Mouse (Mus musculus) mouse trophoblast stem cell (cell line): ENCODE measurements around the gene Gm21863.
"Not testable (repeated sequence)": the region's sequence is repeated elsewhere in the genome, so short reads cannot be mapped to it uniquely, and the experiment has no call there.

Experiments used
- in situ Hi-C, 2 experiments: fragments of 300-500 bp; cut with MseI, MboI; formaldehyde crosslinking; loops; 2 replicates in 1 of 2; 3 replicates in 1 of 2; pipeline ENCODE4 v1.15.1; 2025

Gm21863 gene

DNA sequence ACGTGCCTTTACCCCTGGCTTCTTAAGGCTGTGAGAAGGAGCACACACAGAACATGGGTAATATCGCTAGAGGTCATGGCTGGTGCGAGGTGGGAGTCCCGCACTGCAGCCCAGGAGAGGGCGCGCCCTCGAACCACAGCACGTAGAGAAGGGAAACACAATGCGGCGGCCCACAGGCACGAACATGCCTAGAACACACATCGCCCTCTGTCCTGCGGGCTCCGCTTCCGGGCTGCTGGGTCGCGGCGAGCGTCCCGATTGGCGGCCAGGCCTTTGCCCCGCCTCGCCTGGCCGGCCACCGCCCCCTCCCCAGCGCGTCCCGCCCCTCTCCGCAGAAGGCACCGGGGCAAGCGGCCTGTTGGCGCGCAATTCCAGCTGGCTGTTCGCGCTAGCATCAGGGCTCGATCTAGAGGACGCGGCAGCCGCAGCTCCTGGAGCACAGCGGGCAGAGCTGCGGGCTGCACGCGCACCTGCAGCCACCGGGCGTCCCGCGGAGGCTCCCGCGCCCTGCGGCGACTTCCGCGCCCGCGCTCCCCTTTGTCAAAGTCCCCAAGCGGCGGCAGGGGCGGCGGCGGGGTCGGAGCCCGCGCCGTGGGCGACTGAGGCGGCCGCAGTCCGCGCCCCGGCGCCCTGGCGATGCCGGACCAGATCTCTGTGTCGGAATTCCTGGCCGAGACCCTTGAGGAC, at the start of gene Gm21863:
TSS of gene Gm21863 (plus strand) at position 637 of the 687 bp plus-strand sequence.
- in situ Hi-C loops: not testable (repeated sequence)

DNA sequence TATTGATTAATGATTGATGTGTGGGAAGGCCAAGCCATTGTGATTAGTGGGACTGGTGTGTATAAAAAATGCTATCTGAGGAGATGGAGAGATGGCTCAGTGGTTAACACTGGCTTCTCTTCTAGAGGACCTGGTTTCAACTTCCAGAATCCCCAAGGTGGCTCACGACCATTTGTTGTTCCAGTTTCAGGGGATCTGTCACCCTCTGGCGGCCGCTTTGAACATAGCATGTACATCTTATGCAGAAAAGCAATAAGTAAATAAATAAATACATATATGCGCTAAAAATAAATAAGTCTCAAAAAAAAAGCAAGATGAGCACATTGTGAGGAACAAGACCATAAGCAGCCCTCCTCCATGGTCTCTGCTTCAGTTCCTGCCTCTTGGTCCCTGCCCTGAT, 26.3 kb upstream of the Gm21863 start:
- in situ Hi-C loops: not testable (repeated sequence)
